ENCODE assay signal across 8 mouse cellular contexts in the genomic region with DNA sequence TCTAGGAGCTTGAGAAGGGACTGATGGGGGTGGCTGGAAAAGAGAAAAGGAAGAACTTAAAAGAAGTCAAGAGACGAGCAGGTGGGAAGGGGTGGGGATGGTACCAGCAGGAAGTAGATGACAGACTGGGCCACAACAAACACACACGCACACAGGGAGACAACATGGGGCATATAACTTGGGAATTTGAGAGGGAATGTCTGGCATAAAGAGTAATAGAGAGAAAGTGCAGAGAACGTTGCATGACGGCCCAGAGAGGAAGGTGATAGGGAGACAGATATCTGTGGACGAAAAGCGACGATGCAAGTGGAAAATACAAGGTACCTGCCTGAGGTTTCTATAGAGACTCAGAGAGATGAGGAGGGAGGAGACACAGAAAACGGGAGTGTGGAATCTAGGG. TPM values are rescaled to one million over a fixed set of nuclear protein-coding genes. Genes with fewer than 3 reads are reported as not detected.
DNase-seq lines count a peak whose midpoint lies in the region; ATAC-seq lines count a peak whose summit lies in the region.

No protein-coding gene starts in this region.

- H3K4me2 ChIP-seq in lung, embryonic 16.5 days (ENCODE audit: low read depth, low read length), result peak overlapping the region; percentile 89
- H3K4me2 ChIP-seq in embryonic facial prominence, embryonic 15.5 days (replicated peaks), result peak overlapping the region; percentile 70
- H3K4me2 ChIP-seq in intestine, embryonic 16.5 days (ENCODE audit: low read depth, low read length), result peak overlapping the region; percentile 85
- peak overlapping the region; percentile 88 for H3K4me2 ChIP-seq in neural tube, embryonic 15.5 days

- H3K36me3 ChIP-seq in lung, embryonic 16.5 days (ENCODE audit: control insufficient read depth, insufficient read depth, low read length), result peaks cover 13% of the 10 kb centered on the region
- peaks cover 17% of the 10 kb centered on the region for H3K36me3 ChIP-seq in embryonic facial prominence, embryonic 15.5 days
- peaks cover 3% of the 10 kb centered on the region; the same call in 1 of the 2 replicates for H3K36me3 ChIP-seq in intestine, embryonic 16.5 days (ENCODE audit: control insufficient read depth, insufficient read depth, low read length)
- H3K36me3 ChIP-seq in neural tube, embryonic 15.5 days, result peaks cover 10% of the 10 kb centered on the region; the same call in 1 of the 2 replicates

- 2% methylated on average over 8 of the region's 8 CpGs for WGBS in lung, embryonic 16.5 days
- 1% methylated on average over 8 of the region's 8 CpGs for WGBS in embryonic facial prominence, embryonic 15.5 days
- 1% methylated on average over 8 of the region's 8 CpGs for WGBS in intestine, embryonic 16.5 days
- 1% methylated on average over 8 of the region's 8 CpGs for WGBS in neural tube, embryonic 15.5 days

- H3K9me3 ChIP-seq in lung, embryonic 16.5 days (ENCODE audit: control insufficient read depth, low read length), result no peaks in the 10 kb centered on the region
- no peaks in the 10 kb centered on the region for H3K9me3 ChIP-seq in embryonic facial prominence, embryonic 15.5 days (replicated peaks)
- H3K9me3 ChIP-seq in intestine, embryonic 16.5 days (ENCODE audit: control insufficient read depth, low read length), result no peaks in the 10 kb centered on the region
- H3K9me3 ChIP-seq in neural tube, embryonic 15.5 days (replicated peaks), result no peaks in the 10 kb centered on the region

- intact Hi-C loops in left cerebral cortex, postnatal 4 days (cut with DNase I), result no loop called here

- H3K4me3 ChIP-seq in lung, embryonic 16.5 days (ENCODE audit: low read length), result peak overlapping the region; percentile 62
- peak overlapping the region; percentile 60 for H3K4me3 ChIP-seq in embryonic facial prominence, embryonic 15.5 days (replicated peaks)
- peak overlapping the region; percentile 76 for H3K4me3 ChIP-seq in intestine, embryonic 16.5 days (ENCODE audit: low read length)
- H3K4me3 ChIP-seq in neural tube, embryonic 15.5 days (replicated peaks), result peak overlapping the region; percentile 75

- H3K9ac ChIP-seq in lung, embryonic 16.5 days (ENCODE audit: low read length), result peak overlapping the region; percentile 92
- peak overlapping the region; percentile 43 for H3K9ac ChIP-seq in embryonic facial prominence, embryonic 15.5 days
- peak overlapping the region; percentile 89 for H3K9ac ChIP-seq in intestine, embryonic 16.5 days (ENCODE audit: low read depth, low read length)
- peak overlapping the region; percentile 84 for H3K9ac ChIP-seq in neural tube, embryonic 15.5 days (replicated peaks)

- no peak for ATAC-seq in lung, embryonic 16.5 days (ENCODE audit: low read depth)
- no peak for ATAC-seq in embryonic facial prominence, embryonic 15.5 days (ENCODE audit: insufficient number of reproducible peaks, low FRiP score, low TSS enrichment, low read depth)
- ATAC-seq in intestine, embryonic 16.5 days, result peak; percentile 2
- ATAC-seq in neural tube, embryonic 15.5 days (ENCODE audit: low FRiP score), result no peak
- no peak for ATAC-seq in inflammation-experienced regulatory T-cells, adult 6 months

- peak overlapping the region; percentile 99 for H3K27ac ChIP-seq in lung, embryonic 16.5 days (ENCODE audit: low read length)
- peak overlapping the region; percentile 97 for H3K27ac ChIP-seq in embryonic facial prominence, embryonic 15.5 days (replicated peaks)
- peak overlapping the region; percentile 98 for H3K27ac ChIP-seq in intestine, embryonic 16.5 days (ENCODE audit: low read length)
- H3K27ac ChIP-seq in neural tube, embryonic 15.5 days (replicated peaks), result peak overlapping the region; percentile 99

- DNase-seq in lung, postnatal 14 days, result no peak
- DNase-seq in B cell, adult 2 months, result no peak
- DNase-seq in left cerebral cortex, postnatal 4 days, result no peak

- H3K4me1 ChIP-seq in lung, embryonic 16.5 days (replicated peaks; ENCODE audit: control insufficient read depth, insufficient read depth, low read length), result peaks cover 46% of the 10 kb centered on the region
- H3K4me1 ChIP-seq in embryonic facial prominence, embryonic 15.5 days, result peaks cover 65% of the 10 kb centered on the region
- H3K4me1 ChIP-seq in intestine, embryonic 16.5 days (ENCODE audit: control insufficient read depth, insufficient read depth, low read length), result peaks cover 49% of the 10 kb centered on the region
- H3K4me1 ChIP-seq in neural tube, embryonic 15.5 days, result peaks cover 60% of the 10 kb centered on the region

- H3K27me3 ChIP-seq in lung, embryonic 16.5 days (ENCODE audit: control insufficient read depth, insufficient read depth, low read depth, low read length), result no peaks in the 10 kb centered on the region
- no peaks in the 10 kb centered on the region for H3K27me3 ChIP-seq in embryonic facial prominence, embryonic 15.5 days
- H3K27me3 ChIP-seq in intestine, embryonic 16.5 days (replicated peaks; ENCODE audit: control insufficient read depth, insufficient read depth, low read length), result no peaks in the 10 kb centered on the region
- H3K27me3 ChIP-seq in neural tube, embryonic 15.5 days (replicated peaks), result no peaks in the 10 kb centered on the region

RNA-seq across cellular contexts. Expression of a gene that starts 0.9 kb away (rescaled TPM):
- polyA plus RNA-seq in lung, embryonic 16.5 days (2015; fragmentation: Nextera tagmentation; extraction: Ambion mirVana), result 68.8 and 72.9 TPM in 2 replicates
- 83.0 and 86.7 TPM in 2 replicates for polyA plus RNA-seq in embryonic facial prominence, embryonic 15.5 days (2015; fragmentation: Nextera tagmentation; extraction: Ambion mirVana)
- polyA plus RNA-seq in intestine, embryonic 16.5 days (2015; fragmentation: Nextera tagmentation; extraction: Ambion mirVana), result 66.1 and 72.4 TPM in 2 replicates
- polyA plus RNA-seq in neural tube, embryonic 15.5 days (2015; fragmentation: Nextera tagmentation; extraction: Ambion mirVana), result 92.3 and 94.7 TPM in 2 replicates
- polyA plus RNA-seq in inflammation-experienced regulatory T-cells, adult 6 months (2017; shearing (Covaris generic)), result 10 to 100 TPM; 12.0 to 14.1 (median 13.9) TPM
- total RNA-seq in left cerebral cortex, postnatal 4 days (2021), result 10 to 100 TPM; 89.8 to 91.3 TPM

RNA-seq across cellular contexts. Expression of a gene that starts 12.2 kb away (rescaled TPM):
- 0.18 TPM in 1 of 2 replicates, not detected in the other for polyA plus RNA-seq in lung, embryonic 16.5 days (2015; fragmentation: Nextera tagmentation; extraction: Ambion mirVana)
- polyA plus RNA-seq in embryonic facial prominence, embryonic 15.5 days (2015; fragmentation: Nextera tagmentation; extraction: Ambion mirVana), result 2.1 and 4.7 TPM in 2 replicates
- 0.09 TPM in 1 of 2 replicates, not detected in the other for polyA plus RNA-seq in intestine, embryonic 16.5 days (2015; fragmentation: Nextera tagmentation; extraction: Ambion mirVana)
- polyA plus RNA-seq in neural tube, embryonic 15.5 days (2015; fragmentation: Nextera tagmentation; extraction: Ambion mirVana), result 0.10 and 0.36 TPM in 2 replicates
- under 1 TPM in 2 of 3 experiments, not detected in 1; 0.24 to 0.59 TPM for polyA plus RNA-seq in inflammation-experienced regulatory T-cells, adult 6 months (2017; shearing (Covaris generic))
- total RNA-seq in left cerebral cortex, postnatal 4 days (2021), result not detected

RNA-seq across cellular contexts. Expression of a gene that starts 13.0 kb away (rescaled TPM):
- polyA plus RNA-seq in lung, embryonic 16.5 days (2015; fragmentation: Nextera tagmentation; extraction: Ambion mirVana), result 73.2 and 76.1 TPM in 2 replicates
- 72.4 and 73.1 TPM in 2 replicates for polyA plus RNA-seq in embryonic facial prominence, embryonic 15.5 days (2015; fragmentation: Nextera tagmentation; extraction: Ambion mirVana)
- polyA plus RNA-seq in intestine, embryonic 16.5 days (2015; fragmentation: Nextera tagmentation; extraction: Ambion mirVana), result 69.9 and 70.1 TPM in 2 replicates
- polyA plus RNA-seq in neural tube, embryonic 15.5 days (2015; fragmentation: Nextera tagmentation; extraction: Ambion mirVana), result 105 and 109 TPM in 2 replicates
- polyA plus RNA-seq in inflammation-experienced regulatory T-cells, adult 6 months (2017; shearing (Covaris generic)), result 100 to 1,000 TPM; 130 to 162 (median 146) TPM
- 10 to 100 TPM; 86.0 to 89.0 TPM for total RNA-seq in left cerebral cortex, postnatal 4 days (2021)

RNA-seq across cellular contexts. Expression of a gene that starts 15.2 kb away (rescaled TPM):
- polyA plus RNA-seq in lung, embryonic 16.5 days (2015; fragmentation: Nextera tagmentation; extraction: Ambion mirVana), result 1.4 and 1.7 TPM in 2 replicates
- 1.9 TPM in 1 of 2 replicates, not detected in the other for polyA plus RNA-seq in embryonic facial prominence, embryonic 15.5 days (2015; fragmentation: Nextera tagmentation; extraction: Ambion mirVana)
- polyA plus RNA-seq in intestine, embryonic 16.5 days (2015; fragmentation: Nextera tagmentation; extraction: Ambion mirVana), result not detected in 2 replicates
- polyA plus RNA-seq in neural tube, embryonic 15.5 days (2015; fragmentation: Nextera tagmentation; extraction: Ambion mirVana), result 0.90 TPM in 1 of 2 replicates, not detected in the other
- not detected for polyA plus RNA-seq in inflammation-experienced regulatory T-cells, adult 6 months (2017; shearing (Covaris generic))
- not detected for total RNA-seq in left cerebral cortex, postnatal 4 days (2021)

RNA-seq across cellular contexts. Expression of a gene that starts 15.3 kb away (rescaled TPM):
- 170 and 185 TPM in 2 replicates for polyA plus RNA-seq in lung, embryonic 16.5 days (2015; fragmentation: Nextera tagmentation; extraction: Ambion mirVana)
- 37.4 and 53.5 TPM in 2 replicates for polyA plus RNA-seq in embryonic facial prominence, embryonic 15.5 days (2015; fragmentation: Nextera tagmentation; extraction: Ambion mirVana)
- 3.8 and 5.1 TPM in 2 replicates for polyA plus RNA-seq in intestine, embryonic 16.5 days (2015; fragmentation: Nextera tagmentation; extraction: Ambion mirVana)
- polyA plus RNA-seq in neural tube, embryonic 15.5 days (2015; fragmentation: Nextera tagmentation; extraction: Ambion mirVana), result 22.9 and 28.6 TPM in 2 replicates
- not detected for polyA plus RNA-seq in inflammation-experienced regulatory T-cells, adult 6 months (2017; shearing (Covaris generic))
- total RNA-seq in left cerebral cortex, postnatal 4 days (2021), result 1 to 10 TPM; 2.3 to 2.4 TPM
